Mouse (Mus musculus) C2C12 (cell line): ENCODE measurements at regions not wholly inside any gene's neighbourhood (a gene's known extent, or its start where the extent isn't known, plus 50 kb on each side); places are given as distances from the start of the nearest gene placed in this dataset.

Source experiments
- H3K27me3 ChIP-seq: one replicate; pipeline ENCODE4 v1.6.1; 2011; ENCODE audit not compliant: control insufficient read depth, insufficient read depth, insufficient read length
- H3K36me3 ChIP-seq: one replicate; pipeline ENCODE4 v1.6.1; 2011; ENCODE audit not compliant: control insufficient read depth, insufficient read depth
- H3K4me3 ChIP-seq: one replicate; pipeline ENCODE4 v1.5.1; 2011; ENCODE audit warnings: mild to moderate bottlenecking, control low read depth; ENCODE audit not compliant: poor library complexity, insufficient read depth, severe bottlenecking
- H3K79me2 ChIP-seq: one replicate; pipeline ENCODE4 v1.6.1; 2011; ENCODE audit not compliant: control insufficient read depth, insufficient read depth
- H3K79me3 ChIP-seq: one replicate; pipeline ENCODE4 v1.6.1; 2011; ENCODE audit warnings: low read depth, control low read depth
- H3ac ChIP-seq: one replicate; pipeline ENCODE3; 2011; ENCODE audit warnings: low read depth; ENCODE audit not compliant: control insufficient read depth, insufficient read length
- CEBPB ChIP-seq: IDR thresholded peaks from one replicate; pipeline ENCODE4 v1.6.1; 2011; ENCODE audit warnings: low read depth, mild to moderate bottlenecking, control low read depth, moderate library complexity
- CTCF ChIP-seq: IDR thresholded peaks from one replicate; pipeline ENCODE4 v1.5.1; 2011; ENCODE audit not compliant: control insufficient read depth, insufficient read depth, insufficient read length
- FOSL1 ChIP-seq: IDR thresholded peaks from one replicate; pipeline ENCODE4 v1.8.0; 2011; ENCODE audit warnings: mild to moderate bottlenecking, low read length; ENCODE audit not compliant: poor library complexity, insufficient read depth, severe bottlenecking
- MAX ChIP-seq: IDR thresholded peaks from one replicate; pipeline ENCODE4 v1.6.1; 2011; ENCODE audit warnings: mild to moderate bottlenecking, control low read depth
- MYOD1 ChIP-seq: IDR thresholded peaks from one replicate; pipeline ENCODE4 v1.6.1; 2011; ENCODE audit warnings: low read depth; ENCODE audit not compliant: control insufficient read depth, insufficient read length
- MYOG ChIP-seq: IDR thresholded peaks from one replicate; pipeline ENCODE4 v1.6.1; 2011; ENCODE audit not compliant: control insufficient read depth, insufficient read length; ENCODE audit errors: extremely low read depth
- USF1 ChIP-seq: IDR thresholded peaks from one replicate; pipeline ENCODE4 v1.6.1; 2011; ENCODE audit warnings: low read depth, mild to moderate bottlenecking, control low read depth, moderate library complexity

DNA sequence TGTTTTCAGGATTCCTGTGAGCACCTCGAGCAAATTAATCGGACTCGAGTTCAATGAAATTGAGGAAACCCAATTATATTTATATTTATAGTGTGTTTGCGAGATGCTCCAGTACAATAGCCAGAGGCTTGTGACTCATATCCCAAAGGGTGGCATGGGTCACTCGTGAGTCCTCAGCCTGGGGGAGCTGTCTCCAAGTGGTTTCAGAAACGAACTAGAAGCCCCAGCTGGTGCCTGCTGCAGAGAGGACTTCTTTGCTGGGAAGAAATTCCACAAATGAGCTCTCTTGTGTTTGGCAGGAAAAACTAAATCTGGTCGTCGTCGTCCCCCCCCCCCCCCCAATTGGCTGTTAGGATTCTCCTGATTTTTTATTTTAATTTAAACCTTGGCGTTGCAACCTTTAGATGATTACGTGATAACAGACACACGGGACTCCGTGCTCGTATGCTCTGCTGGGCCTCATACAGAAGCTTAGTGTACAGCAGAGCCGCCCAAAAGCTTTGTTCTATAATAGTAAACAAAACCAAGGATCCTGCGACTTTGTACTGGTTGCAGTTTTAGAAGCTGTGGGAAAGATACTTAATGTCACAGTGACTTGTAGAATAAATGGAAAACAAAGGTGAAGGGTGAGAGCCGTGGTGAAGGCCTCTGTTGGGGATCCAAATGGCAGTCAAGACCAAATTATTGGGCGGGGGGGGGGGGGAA is 220.8 kb upstream of the Amigo2 start:
- H3ac ChIP-seq: no peak overlapping the region
- TF ChIP-seq MYOD1: no peak
- no peak for TF ChIP-seq FOSL1
- TF ChIP-seq CEBPB: no peak
- TF ChIP-seq USF1: no peak
- TF ChIP-seq MAX: no peak
- no peak for TF ChIP-seq MYOG
- TF ChIP-seq CTCF: no peak
- no peaks in the 10 kb centered on the region for H3K79me2 ChIP-seq
- H3K27me3 ChIP-seq: peaks cover 6% of the 10 kb centered on the region
- H3K79me3 ChIP-seq: no peaks in the 10 kb centered on the region
- H3K36me3 ChIP-seq: no peaks in the 10 kb centered on the region
- no peak overlapping the region for H3K4me3 ChIP-seq

- Histone ChIP-seq H3K4me3 (no peak overlapping the region), H3K79me2 (no peaks in the 10 kb centered on the region), H3ac (no peak overlapping the region), H3K27me3 (no peaks in the 10 kb centered on the region), H3K79me3 (no peaks in the 10 kb centered on the region), H3K36me3 (no peaks in the 10 kb centered on the region)
- TF ChIP-seq FOSL1 (no peak), USF1 (no peak)
Observed at GRCm38 (mm10) chr15:97466906-97467465, 219.9 kb upstream of the Amigo2 start.

GRCm38 (mm10) chr15:97466110-97466509 is 219.0 kb upstream of the Amigo2 start:
- H3ac ChIP-seq: no peak overlapping the region
- no peaks in the 10 kb centered on the region for H3K27me3 ChIP-seq
- H3K79me2 ChIP-seq: no peaks in the 10 kb centered on the region
- no peak overlapping the region for H3K4me3 ChIP-seq
- H3K36me3 ChIP-seq: no peaks in the 10 kb centered on the region
- no peaks in the 10 kb centered on the region for H3K79me3 ChIP-seq
- TF ChIP-seq USF1: no peak
- no peak for TF ChIP-seq MYOG

DNA sequence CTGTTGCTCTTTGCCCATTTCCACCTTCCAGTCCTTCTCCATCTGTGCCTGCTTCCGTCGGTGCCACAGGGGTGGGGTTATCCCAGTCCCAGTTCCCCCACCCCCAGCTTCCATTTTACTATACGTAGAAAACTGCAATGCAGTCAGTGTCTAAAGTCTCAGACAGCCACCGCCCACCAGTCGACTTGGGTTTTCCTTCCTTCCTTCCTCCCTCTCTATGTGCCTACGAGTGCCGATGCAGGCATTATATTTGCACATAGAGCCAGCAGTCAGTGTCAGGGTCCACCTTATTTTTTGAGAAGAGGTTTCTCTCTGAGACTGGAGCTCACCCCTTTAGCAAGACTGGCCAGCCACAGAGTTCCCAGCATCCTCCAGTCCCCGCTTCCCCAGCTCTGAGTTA is 218.3 kb upstream of the Amigo2 start:
- Histone ChIP-seq H3K36me3 (no peaks in the 10 kb centered on the region), H3K79me2 (no peaks in the 10 kb centered on the region), H3ac (no peak overlapping the region), H3K27me3 (no peaks in the 10 kb centered on the region), H3K79me3 (no peaks in the 10 kb centered on the region), H3K4me3 (no peak overlapping the region)
- TF ChIP-seq USF1: no peak
- TF ChIP-seq CTCF: no peak
- TF ChIP-seq CEBPB: no peak
- TF ChIP-seq MAX: no peak
- TF ChIP-seq FOSL1: no peak
- TF ChIP-seq MYOD1: no peak
- TF ChIP-seq MYOG: no peak

DNA sequence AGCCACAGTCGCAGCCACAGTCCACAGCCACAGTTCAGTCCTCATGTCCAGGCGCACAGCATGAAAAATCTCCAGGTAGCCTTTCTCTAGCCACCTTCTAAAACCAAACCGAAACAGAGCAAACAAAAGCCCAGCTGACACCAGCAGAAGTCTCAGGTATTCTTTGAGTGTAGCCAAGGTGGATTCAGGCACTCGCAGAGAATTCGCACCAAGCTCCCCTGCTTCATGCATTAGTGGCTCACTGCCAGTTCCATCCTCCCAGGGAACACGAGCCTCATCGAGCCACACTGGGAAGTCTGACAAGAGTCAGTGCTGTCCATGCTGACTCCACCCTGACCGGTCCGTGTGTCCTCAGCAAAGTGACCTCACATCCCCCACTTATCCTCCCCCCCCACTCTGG is 217.7 kb upstream of the Amigo2 start:
- Histone ChIP-seq H3K4me3 (no peak overlapping the region), H3K79me3 (no peaks in the 10 kb centered on the region), H3K27me3 (no peaks in the 10 kb centered on the region), H3K79me2 (no peaks in the 10 kb centered on the region), H3ac (no peak overlapping the region), H3K36me3 (no peaks in the 10 kb centered on the region)
- TF ChIP-seq MYOG: no peak
- no peak for TF ChIP-seq CEBPB
- TF ChIP-seq MYOD1: no peak
- TF ChIP-seq USF1: no peak
- TF ChIP-seq FOSL1: no peak
- no peak for TF ChIP-seq MAX
- no peak for TF ChIP-seq CTCF

- H3K36me3 ChIP-seq: no peaks in the 10 kb centered on the region
- no peak overlapping the region for H3ac ChIP-seq
- no peak for TF ChIP-seq MYOG
- no peak for TF ChIP-seq MYOD1
- TF ChIP-seq MAX: no peak
- no peak for TF ChIP-seq CTCF
- TF ChIP-seq CEBPB: no peak
- TF ChIP-seq FOSL1: no peak
- TF ChIP-seq USF1: no peak
- H3K4me3 ChIP-seq: no peak overlapping the region
- H3K27me3 ChIP-seq: no peaks in the 10 kb centered on the region
- no peaks in the 10 kb centered on the region for H3K79me2 ChIP-seq
- no peaks in the 10 kb centered on the region for H3K79me3 ChIP-seq
Observed at GRCm38 (mm10) chr15:97462587-97462986, 215.5 kb upstream of the Amigo2 start.
